Mouse (Mus musculus): ENCODE data around the gene Rbm33. TPM values are rescaled to one million over a fixed set of nuclear protein-coding genes. Genes with fewer than 3 reads are reported as not detected.

Rbm33 gene
- polyA plus RNA-seq, 1 experiment from 2014 or later: 9.4 TPM

GRCm38 (mm10) chr5:28370836-28371235 lies 53.9 kb downstream of the Rbm33 start:
- Histone ChIP-seq H3K9ac (replicated peaks; ENCODE audit: low read length) (no peak overlapping the region), H3K4me1 (ENCODE audit: insufficient read depth, low read length) (no peaks in the 10 kb centered on the region), H3K9me3 (ENCODE audit: low read length) (no peaks in the 10 kb centered on the region), H3K36me3 (ENCODE audit: insufficient read depth, low read length) (peaks cover 28% of the 10 kb centered on the region), H3K27ac (ENCODE audit: low read length) (no peak overlapping the region), H3K27me3 (ENCODE audit: insufficient read depth, low read length) (no peaks in the 10 kb centered on the region), H3K4me2 (replicated peaks; ENCODE audit: low read depth, low read length) (no peak overlapping the region), H3K4me3 (ENCODE audit: low read length) (no peak overlapping the region)
- no peak for ATAC-seq (ENCODE audit: low FRiP score, low TSS enrichment)

GRCm38 (mm10) chr5:28372172-28372664 lies 55.3 kb downstream of the Rbm33 start:
- WGBS: 100% methylated on average over 1 of the region's 1 CpGs
- no peak for ATAC-seq (ENCODE audit: low FRiP score, low TSS enrichment)
- no peak overlapping the region for H3K9ac ChIP-seq (replicated peaks; ENCODE audit: low read length)
- H3K27me3 ChIP-seq (ENCODE audit: insufficient read depth, low read length): no peaks in the 10 kb centered on the region
- H3K9me3 ChIP-seq (ENCODE audit: low read length): no peaks in the 10 kb centered on the region
- peaks cover 22% of the 10 kb centered on the region for H3K36me3 ChIP-seq (ENCODE audit: insufficient read depth, low read length)
- H3K27ac ChIP-seq (ENCODE audit: low read length): no peak overlapping the region
- no peak overlapping the region for H3K4me3 ChIP-seq (ENCODE audit: low read length)
- no peak overlapping the region for H3K4me2 ChIP-seq (replicated peaks; ENCODE audit: low read depth, low read length)
- H3K4me1 ChIP-seq (ENCODE audit: insufficient read depth, low read length): no peaks in the 10 kb centered on the region

- Histone ChIP-seq H3K9ac (replicated peaks; ENCODE audit: low read length) (no peak overlapping the region), H3K4me1 (ENCODE audit: insufficient read depth, low read length) (no peaks in the 10 kb centered on the region), H3K9me3 (ENCODE audit: low read length) (no peaks in the 10 kb centered on the region), H3K27ac (ENCODE audit: low read length) (no peak overlapping the region), H3K4me2 (replicated peaks; ENCODE audit: low read depth, low read length) (no peak overlapping the region), H3K4me3 (ENCODE audit: low read length) (no peak overlapping the region), H3K27me3 (ENCODE audit: insufficient read depth, low read length) (no peaks in the 10 kb centered on the region), H3K36me3 (ENCODE audit: insufficient read depth, low read length) (peaks cover 24% of the 10 kb centered on the region)
- WGBS: 85% methylated on average over 2 of the region's 2 CpGs
- no peak for ATAC-seq (ENCODE audit: low FRiP score, low TSS enrichment)
Measured at GRCm38 (mm10) chr5:28373498-28374427, 56.8 kb downstream of the Rbm33 start.

- H3K4me3 ChIP-seq (ENCODE audit: low read length): no peak overlapping the region
- no peak overlapping the region for H3K9ac ChIP-seq (replicated peaks; ENCODE audit: low read length)
- H3K4me2 ChIP-seq (replicated peaks; ENCODE audit: low read depth, low read length): no peak overlapping the region
- H3K27ac ChIP-seq (ENCODE audit: low read length): no peak overlapping the region
- ATAC-seq (ENCODE audit: low FRiP score, low TSS enrichment): no peak
- H3K9me3 ChIP-seq (ENCODE audit: low read length): no peaks in the 10 kb centered on the region
- H3K27me3 ChIP-seq (ENCODE audit: insufficient read depth, low read length): no peaks in the 10 kb centered on the region
- peaks cover 29% of the 10 kb centered on the region for H3K36me3 ChIP-seq (ENCODE audit: insufficient read depth, low read length)
- H3K4me1 ChIP-seq (ENCODE audit: insufficient read depth, low read length): no peaks in the 10 kb centered on the region
Measured at GRCm38 (mm10) chr5:28377299-28377698, 60.4 kb downstream of the Rbm33 start.

- Histone ChIP-seq H3K4me1 (ENCODE audit: insufficient read depth, low read length) (no peaks in the 10 kb centered on the region), H3K27me3 (ENCODE audit: insufficient read depth, low read length) (no peaks in the 10 kb centered on the region), H3K9me3 (ENCODE audit: low read length) (no peaks in the 10 kb centered on the region), H3K4me3 (ENCODE audit: low read length) (no peak overlapping the region), H3K9ac (replicated peaks; ENCODE audit: low read length) (no peak overlapping the region), H3K4me2 (replicated peaks; ENCODE audit: low read depth, low read length) (no peak overlapping the region), H3K36me3 (ENCODE audit: insufficient read depth, low read length) (peaks cover 35% of the 10 kb centered on the region), H3K27ac (ENCODE audit: low read length) (no peak overlapping the region)
- WGBS: 90% methylated on average over 1 of the region's 1 CpGs
- ATAC-seq (ENCODE audit: low FRiP score, low TSS enrichment): no peak
Measured at GRCm38 (mm10) chr5:28382289-28382688, 65.4 kb downstream of the Rbm33 start.

GRCm38 (mm10) chr5:28386783-28387182 lies 69.9 kb downstream of the Rbm33 start:
- Histone ChIP-seq H3K9ac (replicated peaks; ENCODE audit: low read length) (no peak overlapping the region), H3K36me3 (ENCODE audit: insufficient read depth, low read length) (peaks cover 38% of the 10 kb centered on the region), H3K9me3 (ENCODE audit: low read length) (no peaks in the 10 kb centered on the region), H3K4me1 (ENCODE audit: insufficient read depth, low read length) (no peaks in the 10 kb centered on the region), H3K4me2 (replicated peaks; ENCODE audit: low read depth, low read length) (no peak overlapping the region), H3K27me3 (ENCODE audit: insufficient read depth, low read length) (no peaks in the 10 kb centered on the region), H3K27ac (ENCODE audit: low read length) (no peak overlapping the region), H3K4me3 (ENCODE audit: low read length) (no peak overlapping the region)
- ATAC-seq (ENCODE audit: low FRiP score, low TSS enrichment): no peak
- WGBS: 92% methylated on average over 3 of the region's 3 CpGs

GRCm38 (mm10) chr5:28387531-28388179 lies 70.7 kb downstream of the Rbm33 start:
- peaks cover 38% of the 10 kb centered on the region for H3K36me3 ChIP-seq (ENCODE audit: insufficient read depth, low read length)

GRCm38 (mm10) chr5:28388184-28388583 lies 71.3 kb downstream of the Rbm33 start:
- Histone ChIP-seq H3K27ac (ENCODE audit: low read length) (no peak overlapping the region), H3K27me3 (ENCODE audit: insufficient read depth, low read length) (no peaks in the 10 kb centered on the region), H3K4me3 (ENCODE audit: low read length) (no peak overlapping the region), H3K9me3 (ENCODE audit: low read length) (no peaks in the 10 kb centered on the region), H3K36me3 (ENCODE audit: insufficient read depth, low read length) (peaks cover 38% of the 10 kb centered on the region), H3K4me2 (replicated peaks; ENCODE audit: low read depth, low read length) (no peak overlapping the region), H3K9ac (replicated peaks; ENCODE audit: low read length) (no peak overlapping the region), H3K4me1 (ENCODE audit: insufficient read depth, low read length) (no peaks in the 10 kb centered on the region)
- no peak for ATAC-seq (ENCODE audit: low FRiP score, low TSS enrichment)
- WGBS: 56% methylated on average over 3 of the region's 3 CpGs

More at GRCm38 (mm10) chr5:28387531-28388179, 70.7 kb downstream of the Rbm33 start:
- Histone ChIP-seq H3K4me2 (replicated peaks; ENCODE audit: low read depth, low read length) (no peak overlapping the region), H3K27me3 (ENCODE audit: insufficient read depth, low read length) (no peaks in the 10 kb centered on the region), H3K4me1 (ENCODE audit: insufficient read depth, low read length) (no peaks in the 10 kb centered on the region), H3K9me3 (ENCODE audit: low read length) (no peaks in the 10 kb centered on the region), H3K4me3 (ENCODE audit: low read length) (no peak overlapping the region), H3K27ac (ENCODE audit: low read length) (no peak overlapping the region), H3K9ac (replicated peaks; ENCODE audit: low read length) (no peak overlapping the region)
- ATAC-seq (ENCODE audit: low FRiP score, low TSS enrichment): no peak
- WGBS: 84% methylated on average over 9 of the region's 9 CpGs

- no peak overlapping the region for H3K9ac ChIP-seq (replicated peaks; ENCODE audit: low read length)
- H3K27me3 ChIP-seq (ENCODE audit: insufficient read depth, low read length): no peaks in the 10 kb centered on the region
- 95% methylated on average over 6 of the region's 6 CpGs for WGBS
- no peaks in the 10 kb centered on the region for H3K4me1 ChIP-seq (ENCODE audit: insufficient read depth, low read length)
- no peaks in the 10 kb centered on the region for H3K9me3 ChIP-seq (ENCODE audit: low read length)
- H3K4me3 ChIP-seq (ENCODE audit: low read length): no peak overlapping the region
- no peak overlapping the region for H3K4me2 ChIP-seq (replicated peaks; ENCODE audit: low read depth, low read length)
- H3K36me3 ChIP-seq (ENCODE audit: insufficient read depth, low read length): peaks cover 48% of the 10 kb centered on the region
- H3K27ac ChIP-seq (ENCODE audit: low read length): no peak overlapping the region
- no peak for ATAC-seq (ENCODE audit: low FRiP score, low TSS enrichment)
Measured at GRCm38 (mm10) chr5:28390189-28390588, 73.3 kb downstream of the Rbm33 start.

GRCm38 (mm10) chr5:28397344-28397743 lies 80.4 kb downstream of the Rbm33 start:
- ATAC-seq (ENCODE audit: low FRiP score, low TSS enrichment): no peak
- Histone ChIP-seq H3K36me3 (ENCODE audit: insufficient read depth, low read length) (peaks cover 28% of the 10 kb centered on the region), H3K27me3 (ENCODE audit: insufficient read depth, low read length) (no peaks in the 10 kb centered on the region), H3K4me2 (replicated peaks; ENCODE audit: low read depth, low read length) (no peak overlapping the region), H3K27ac (ENCODE audit: low read length) (no peak overlapping the region), H3K9me3 (ENCODE audit: low read length) (no peaks in the 10 kb centered on the region), H3K4me1 (ENCODE audit: insufficient read depth, low read length) (peaks cover 4% of the 10 kb centered on the region), H3K9ac (replicated peaks; ENCODE audit: low read length) (no peak overlapping the region), H3K4me3 (ENCODE audit: low read length) (no peak overlapping the region)
- WGBS: 99% methylated on average over 2 of the region's 2 CpGs

All from kidney, embryonic 16.5 days (tissue).